Mouse (Mus musculus) myocyte (in vitro differentiated cells): Measurements from ENCODE around the gene Tmem19. TPM values are rescaled to one million over a fixed set of nuclear protein-coding genes. Genes with fewer than 3 reads are reported as not detected.
"Not testable (repeated sequence)": the region's sequence is repeated elsewhere in the genome, so short reads cannot be mapped to it uniquely, and the experiment has no call there.

ENCODE experiments used
- H3K27me3 ChIP-seq: one replicate; pipeline ENCODE4 v1.6.1; 2011; ENCODE audit not compliant: control insufficient read depth, insufficient read depth, insufficient read length
- H3K36me3 ChIP-seq: one replicate; pipeline ENCODE4 v1.6.1; 2011; ENCODE audit not compliant: control insufficient read depth, insufficient read depth
- H3K4me2 ChIP-seq: one replicate; pipeline ENCODE4 v1.6.1; 2011; ENCODE audit warnings: low read depth, control low read depth
- H3K4me3 ChIP-seq: one replicate; pipeline ENCODE4 v1.5.1; 2011; ENCODE audit warnings: mild to moderate bottlenecking, control low read depth, moderate library complexity
- H3K79me2 ChIP-seq: one replicate; pipeline ENCODE4 v1.6.1; 2011; ENCODE audit not compliant: control insufficient read depth, insufficient read depth
- H3ac ChIP-seq: one replicate; pipeline ENCODE4 v1.6.1; 2011; ENCODE audit not compliant: control insufficient read depth, insufficient read length
- CEBPB ChIP-seq: IDR thresholded peaks from 2 replicates; pipeline ENCODE4 v1.6.1; 2011; ENCODE audit warnings: mild to moderate bottlenecking, moderate library complexity; ENCODE audit not compliant: poor library complexity, insufficient read depth, severe bottlenecking
- E2F4 ChIP-seq: IDR thresholded peaks from one replicate; pipeline ENCODE4 v1.6.1; 2011; ENCODE audit warnings: mild to moderate bottlenecking, control low read depth, moderate library complexity; ENCODE audit not compliant: insufficient read depth
- MAX ChIP-seq: IDR thresholded peaks from one replicate; pipeline ENCODE4 v1.6.1; 2011; ENCODE audit warnings: low read depth, mild to moderate bottlenecking, control low read depth
- MYOD1 ChIP-seq, 3 experiments: IDR thresholded peaks; one replicate each; pipeline ENCODE4 v1.6.1; 2011; ENCODE audit warnings: control low read depth in 2 of 3, low read depth in 2 of 3, mild to moderate bottlenecking in 2 of 3, moderate library complexity in 1 of 3; ENCODE audit not compliant: insufficient read length in 2 of 3, control insufficient read depth in 1 of 3
- MYOG ChIP-seq, 3 experiments: IDR thresholded peaks; one replicate each; pipeline ENCODE4 v1.6.1; 2011; ENCODE audit warnings: control low read depth in 2 of 3, low read depth in 2 of 3, mild to moderate bottlenecking in 2 of 3; ENCODE audit not compliant: insufficient read length in 2 of 3, control insufficient read depth in 1 of 3, insufficient read depth in 1 of 3
- POLR2A ChIP-seq: IDR thresholded peaks from one replicate; pipeline ENCODE4 v1.6.1; 2011; ENCODE audit warnings: low read depth, mild to moderate bottlenecking, control low read depth, moderate library complexity; ENCODE audit not compliant: insufficient read length
- POLR2AphosphoS2 ChIP-seq: IDR thresholded peaks from one replicate; pipeline ENCODE4 v1.6.1; 2011; ENCODE audit warnings: low read depth, control low read depth; ENCODE audit not compliant: insufficient read length
- REST ChIP-seq: IDR thresholded peaks from one replicate; pipeline ENCODE4 v1.6.1; 2011; ENCODE audit warnings: mild to moderate bottlenecking, control low read depth, moderate library complexity; ENCODE audit not compliant: insufficient read depth, insufficient read length
- SRF ChIP-seq: IDR thresholded peaks from one replicate; pipeline ENCODE4 v1.6.1; 2011; ENCODE audit warnings: low read depth; ENCODE audit not compliant: control insufficient read depth, insufficient read length
- TCF12 ChIP-seq: IDR thresholded peaks from one replicate; pipeline ENCODE4 v1.6.1; 2011; ENCODE audit warnings: mild to moderate bottlenecking, control low read depth; ENCODE audit not compliant: poor library complexity, insufficient read depth, severe bottlenecking
- TCF3 ChIP-seq: IDR thresholded peaks from one replicate; pipeline ENCODE4 v1.6.1; 2011; ENCODE audit warnings: low read depth, control low read depth; ENCODE audit not compliant: insufficient read length
- USF1 ChIP-seq: IDR thresholded peaks from one replicate; pipeline ENCODE4 v1.6.1; 2011; ENCODE audit warnings: low read depth, mild to moderate bottlenecking, control low read depth, moderate library complexity
- polyA plus RNA-seq: library from polyadenylated mRNA; unstranded; fragments of >200 nt; fragmentation: generic; extraction: Trizol; gene quantifications from one replicate; pipeline ENCODE4 v1.2.1, GENCODE M21; 2012; ENCODE audit warnings: missing spikeins

The Tmem19 gene
- polyA plus RNA-seq, 1 experiment, result 18.0 TPM

GRCm38 (mm10) chr10:115323295-115323694 lies 39.0 kb downstream of the Tmem19 start:
- no peak overlapping the region for H3ac ChIP-seq
- no peaks in the 10 kb centered on the region for H3K27me3 ChIP-seq
- no peak overlapping the region for H3K4me2 ChIP-seq
- H3K79me2 ChIP-seq, result no peaks in the 10 kb centered on the region
- H3K36me3 ChIP-seq, result no peaks in the 10 kb centered on the region
- no peak for TF ChIP-seq TCF3
- no peak for TF ChIP-seq REST
- TF ChIP-seq SRF, result no peak
- TF ChIP-seq E2F4, result no peak
- no peak overlapping the region for H3K4me3 ChIP-seq

- TF ChIP-seq E2F4, result no peak
- no peak for TF ChIP-seq TCF12
- no peak for TF ChIP-seq CEBPB
- TF ChIP-seq MYOD1 (IDR thresholded peaks at IDR 0.05; ENCODE audit: control insufficient read depth in 1 of 3, insufficient read length in 2 of 3, low read depth in 2 of 3), result no peak
- no peak for TF ChIP-seq TCF3
- TF ChIP-seq MAX, result no peak
- TF ChIP-seq SRF, result no peak
- Histone ChIP-seq H3ac (no peak overlapping the region), H3K27me3 (no peaks in the 10 kb centered on the region), H3K4me2 (no peak overlapping the region), H3K4me3 (no peak overlapping the region), H3K36me3 (no peaks in the 10 kb centered on the region), H3K79me2 (no peaks in the 10 kb centered on the region)
Measured at GRCm38 (mm10) chr10:115321317-115322035, 40.8 kb downstream of the Tmem19 start.

DNA sequence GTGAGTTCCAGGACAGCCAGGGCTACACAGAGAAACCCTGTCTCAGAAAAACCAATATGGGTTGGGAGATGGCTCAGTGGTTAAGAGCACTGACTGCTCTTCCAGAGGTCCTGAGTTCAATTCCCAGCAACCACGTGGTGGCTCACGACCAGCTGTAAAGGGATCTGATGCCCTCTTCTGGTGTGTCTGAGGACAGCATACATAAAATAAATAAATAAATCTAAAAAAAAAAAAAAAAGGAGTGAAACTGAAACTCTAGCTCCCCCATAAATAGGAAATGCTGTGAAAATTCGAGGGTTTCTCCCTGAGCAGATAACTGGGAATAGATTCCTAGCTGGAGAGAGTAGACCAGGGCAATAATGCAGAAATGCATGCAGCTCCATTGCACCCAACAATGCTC lies 43.9 kb downstream of the Tmem19 start:
- H3K27me3 ChIP-seq, H3K4me2 ChIP-seq, H3K36me3 ChIP-seq, H3ac ChIP-seq, H3K4me3 ChIP-seq: not testable (repeated sequence)
- peaks cover 19% of the 10 kb centered on the region for H3K79me2 ChIP-seq

DNA sequence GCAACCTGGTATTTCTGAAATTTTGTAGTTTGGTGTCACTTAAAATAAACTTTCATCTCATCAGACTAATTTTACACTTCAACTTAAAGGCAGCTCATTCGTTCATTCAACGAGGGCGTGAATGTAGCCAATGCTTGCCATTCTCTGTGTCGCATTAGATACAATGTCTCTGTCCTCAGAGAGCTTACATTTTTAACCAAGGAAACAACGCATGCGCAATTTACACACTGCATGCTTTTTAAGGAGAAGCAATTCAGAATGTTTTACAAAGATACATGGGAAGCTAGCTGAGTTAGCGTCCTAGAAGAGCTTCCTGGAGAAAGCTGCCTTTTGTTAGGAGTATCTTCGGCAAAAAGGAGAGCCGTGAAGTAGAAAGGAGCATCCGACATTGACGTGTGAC lies 46.0 kb downstream of the Tmem19 start:
- peaks cover 39% of the 10 kb centered on the region for H3K79me2 ChIP-seq
- no peak overlapping the region for H3ac ChIP-seq
- H3K4me3 ChIP-seq, result peak overlapping the region; percentile 76
- peak overlapping the region; percentile 94 for H3K4me2 ChIP-seq
- H3K36me3 ChIP-seq, result no peaks in the 10 kb centered on the region
- no peaks in the 10 kb centered on the region for H3K27me3 ChIP-seq
- no peak for TF ChIP-seq TCF12
- TF ChIP-seq POLR2AphosphoS2, result no peak
- TF ChIP-seq TCF3, result no peak
- no peak for TF ChIP-seq MYOD1 (IDR thresholded peaks at IDR 0.05; ENCODE audit: control insufficient read depth in 1 of 3, insufficient read length in 2 of 3, low read depth in 2 of 3)
- no peak for TF ChIP-seq MAX
- no peak for TF ChIP-seq REST
- no peak for TF ChIP-seq POLR2A
- TF ChIP-seq MYOG (IDR thresholded peaks at IDR 0.05; ENCODE audit: control insufficient read depth in 1 of 3, insufficient read depth in 1 of 3, insufficient read length in 2 of 3, low read depth in 2 of 3), result no peak
- no peak for TF ChIP-seq CEBPB
- no peak for TF ChIP-seq E2F4
- no peak for TF ChIP-seq SRF

DNA sequence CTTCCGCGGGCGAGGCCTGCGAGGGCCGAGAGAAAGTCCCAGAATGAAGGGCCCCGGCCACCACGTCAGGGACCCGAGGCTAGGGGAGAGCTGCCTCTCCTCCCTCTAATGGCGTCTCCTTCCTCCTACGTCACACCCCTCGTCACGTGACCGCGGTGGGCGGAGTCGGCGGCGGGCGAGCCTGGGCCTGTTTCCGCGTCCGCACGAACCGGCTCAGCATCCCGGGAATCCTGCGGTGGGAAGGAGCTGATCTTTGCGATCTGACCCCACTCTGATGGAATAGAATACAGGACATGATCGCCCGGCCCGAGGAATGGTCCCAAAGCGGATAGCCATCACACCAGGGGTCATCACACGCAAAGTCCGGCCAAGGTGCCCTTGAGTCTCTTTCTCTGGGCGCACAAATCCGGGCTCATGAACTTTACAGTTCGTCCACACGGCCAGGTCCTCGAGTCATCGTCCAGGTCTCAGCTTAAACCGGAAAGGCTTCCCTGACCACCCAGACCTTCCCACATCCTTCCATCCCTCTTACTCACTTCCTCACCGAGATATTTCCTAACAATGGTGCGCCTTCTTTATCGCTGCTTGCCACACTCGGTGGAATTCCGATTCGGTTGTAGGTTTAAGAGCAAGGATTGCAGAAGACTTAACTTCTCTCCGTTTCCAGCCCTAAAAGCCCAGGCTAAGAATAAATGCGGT lies 46.7 kb downstream of the Tmem19 start, which contains the start of gene Rab21:
Gene Rab21, minus strand, starts transcription at position 122 of the 699 bp plus-strand sequence.
- Histone ChIP-seq H3ac (peak within 1 kb of the TSS; percentile 44), H3K4me2 (peak within 1 kb of the TSS; percentile 94), H3K79me2 (peaks cover 46% of the 10 kb centered on the region), H3K36me3 (no peaks in the 10 kb centered on the region), H3K27me3 (no peaks in the 10 kb centered on the region), H3K4me3 (peak within 1 kb of the TSS; percentile 76)
- peak in 1 of 3 experiments; percentile 2 for TF ChIP-seq MYOG (IDR thresholded peaks at IDR 0.05; ENCODE audit: control insufficient read depth in 1 of 3, insufficient read depth in 1 of 3, insufficient read length in 2 of 3, low read depth in 2 of 3)
- TF ChIP-seq MYOD1 (IDR thresholded peaks at IDR 0.05; ENCODE audit: control insufficient read depth in 1 of 3, insufficient read length in 2 of 3, low read depth in 2 of 3), result peak in 1 of 3 experiments; percentile 13
- TF ChIP-seq MAX, result no peak
- 0 out of 2 replicates have a peak, but pooled peaks have one; percentile 38 for TF ChIP-seq CEBPB
- no peak for TF ChIP-seq TCF3
- TF ChIP-seq SRF, result peak; percentile 62
- TF ChIP-seq POLR2AphosphoS2, result peak; percentile 97
- TF ChIP-seq USF1, result peak; percentile 98
- TF ChIP-seq E2F4, result no peak
- TF ChIP-seq TCF12, result no peak
- peak; percentile 96 for TF ChIP-seq POLR2A
- no peak for TF ChIP-seq REST
